Mouse (Mus musculus): ENCODE measurements around the gene Igsf21. TPM values are rescaled to one million over a fixed set of nuclear protein-coding genes. Genes with fewer than 3 reads are reported as not detected.

Igsf21 gene
- polyA plus RNA-seq, 1 experiment from 2014 or later, result 0.39 TPM

DNA sequence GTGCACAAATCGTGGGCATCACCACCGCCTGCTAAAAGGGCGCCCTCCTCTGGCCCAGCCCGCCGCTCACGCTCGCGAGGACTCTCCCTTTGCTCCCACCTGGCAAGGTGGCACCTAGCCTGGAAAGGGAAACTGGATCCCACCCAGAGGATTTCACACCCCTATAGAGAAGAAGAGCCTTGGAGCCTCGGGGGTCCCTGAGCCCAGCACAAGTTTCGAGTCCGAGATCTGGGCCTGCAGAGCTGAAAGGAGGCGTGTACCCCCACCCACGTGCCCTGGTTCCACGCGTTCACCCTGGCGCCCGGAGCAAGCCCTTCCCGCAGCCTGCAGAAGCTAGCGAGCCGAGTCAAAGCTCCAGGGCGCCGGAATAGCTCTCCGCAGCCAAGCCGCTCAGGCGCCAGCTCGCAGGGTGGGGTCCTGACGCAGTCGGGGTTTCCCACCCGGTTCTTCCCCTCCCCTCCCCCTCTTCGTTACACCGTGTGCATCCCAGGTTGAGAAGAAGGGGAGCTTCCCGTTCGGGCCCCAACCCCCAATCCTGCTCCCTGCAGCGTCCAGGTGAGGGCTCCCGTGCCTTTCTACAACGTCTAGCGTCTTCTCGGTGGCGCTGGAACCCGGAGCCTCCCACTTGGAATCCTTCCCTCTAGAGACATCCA lies 2.3 kb downstream of the Igsf21 start:
- H3K9me3 ChIP-seq (replicated peaks; ENCODE audit: control insufficient read depth, low read length), result no peaks in the 10 kb centered on the region

DNA sequence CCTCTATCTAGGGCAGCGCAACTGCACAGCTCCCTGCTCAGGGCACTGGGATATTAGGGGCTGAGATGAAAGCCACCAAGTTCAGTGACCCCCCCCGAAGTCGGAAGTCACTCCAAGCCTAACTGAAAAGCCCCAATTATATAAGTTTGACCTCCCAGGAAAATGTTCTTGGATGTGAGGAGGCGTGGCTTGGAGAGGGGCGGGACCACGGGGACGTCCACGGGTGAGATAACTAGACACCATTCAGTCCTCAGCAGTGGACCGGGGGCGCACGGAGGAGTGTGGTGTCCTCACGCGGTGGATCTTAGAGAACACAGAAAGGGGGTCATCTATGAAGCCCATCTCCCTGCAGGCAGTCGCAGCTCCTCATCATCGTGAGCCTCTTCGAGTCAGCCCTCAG lies 3.4 kb downstream of the Igsf21 start:
- no peaks in the 10 kb centered on the region for H3K36me3 ChIP-seq (ENCODE audit: control insufficient read depth, insufficient read depth, low read length)
- H3K9me3 ChIP-seq (replicated peaks; ENCODE audit: control insufficient read depth, low read length), result no peaks in the 10 kb centered on the region
- no peak for ATAC-seq (replicated peaks; ENCODE audit: insufficient number of reproducible peaks, low FRiP score, low TSS enrichment)
- no peak overlapping the region for H3K27ac ChIP-seq (ENCODE audit: low read depth, low read length)
- H3K9ac ChIP-seq (ENCODE audit: low read depth, low read length), result no peak overlapping the region
- no peak overlapping the region for H3K4me2 ChIP-seq
- H3K4me3 ChIP-seq (ENCODE audit: low read depth, low read length), result no peak overlapping the region
- peaks cover 5% of the 10 kb centered on the region for H3K4me1 ChIP-seq (ENCODE audit: control insufficient read depth, insufficient read depth, low read length)
- H3K27me3 ChIP-seq (ENCODE audit: control insufficient read depth, insufficient read depth, low read length), result peaks cover 70% of the 10 kb centered on the region
- WGBS (ENCODE audit: insufficient replicate concordance), result 20% methylated on average over 16 of the region's 16 CpGs

More for the DNA sequence above, 2.3 kb downstream of the Igsf21 start:
- no peak overlapping the region for H3K9ac ChIP-seq (ENCODE audit: low read depth, low read length)
- 2% methylated on average over 38 of the region's 40 CpGs for WGBS (ENCODE audit: insufficient replicate concordance)
- no peak overlapping the region for H3K27ac ChIP-seq (ENCODE audit: low read depth, low read length)
- no peak for ATAC-seq (replicated peaks; ENCODE audit: insufficient number of reproducible peaks, low FRiP score, low TSS enrichment)
- H3K4me2 ChIP-seq, result no peak overlapping the region
- H3K4me1 ChIP-seq (ENCODE audit: control insufficient read depth, insufficient read depth, low read length), result peaks cover 5% of the 10 kb centered on the region
- peaks cover 80% of the 10 kb centered on the region for H3K27me3 ChIP-seq (ENCODE audit: control insufficient read depth, insufficient read depth, low read length)
- no peaks in the 10 kb centered on the region for H3K36me3 ChIP-seq (ENCODE audit: control insufficient read depth, insufficient read depth, low read length)
- no peak overlapping the region for H3K4me3 ChIP-seq (ENCODE audit: low read depth, low read length)

DNA sequence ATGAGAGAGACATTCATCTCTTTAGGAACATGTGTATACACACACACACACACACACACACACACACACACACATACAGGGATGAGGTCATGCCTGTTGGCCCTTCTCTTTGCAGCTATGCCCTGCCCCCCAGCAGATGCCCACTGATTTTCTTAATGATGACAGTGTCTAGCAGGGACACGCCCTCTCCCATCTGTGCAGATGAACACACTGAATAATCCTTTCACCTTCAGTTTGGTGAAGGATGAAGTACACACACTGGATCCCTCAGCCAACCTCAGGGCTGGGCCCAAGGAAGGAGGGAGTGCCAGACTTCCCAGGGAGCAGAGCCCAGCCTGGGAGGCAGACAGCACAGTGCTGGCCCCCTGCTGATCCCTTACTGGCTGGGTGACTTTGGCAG lies 4.3 kb downstream of the Igsf21 start:
- Histone ChIP-seq H3K36me3 (ENCODE audit: control insufficient read depth, insufficient read depth, low read length) (no peaks in the 10 kb centered on the region), H3K9me3 (replicated peaks; ENCODE audit: control insufficient read depth, low read length) (no peaks in the 10 kb centered on the region), H3K27me3 (ENCODE audit: control insufficient read depth, insufficient read depth, low read length) (peaks cover 64% of the 10 kb centered on the region), H3K9ac (ENCODE audit: low read depth, low read length) (no peak overlapping the region), H3K4me1 (ENCODE audit: control insufficient read depth, insufficient read depth, low read length) (peaks cover 5% of the 10 kb centered on the region), H3K4me3 (ENCODE audit: low read depth, low read length) (no peak overlapping the region), H3K27ac (ENCODE audit: low read depth, low read length) (no peak overlapping the region), H3K4me2 (no peak overlapping the region)
- ATAC-seq (replicated peaks; ENCODE audit: insufficient number of reproducible peaks, low FRiP score, low TSS enrichment), result no peak
- 67% methylated on average over 1 of the region's 1 CpGs for WGBS (ENCODE audit: insufficient replicate concordance)

DNA sequence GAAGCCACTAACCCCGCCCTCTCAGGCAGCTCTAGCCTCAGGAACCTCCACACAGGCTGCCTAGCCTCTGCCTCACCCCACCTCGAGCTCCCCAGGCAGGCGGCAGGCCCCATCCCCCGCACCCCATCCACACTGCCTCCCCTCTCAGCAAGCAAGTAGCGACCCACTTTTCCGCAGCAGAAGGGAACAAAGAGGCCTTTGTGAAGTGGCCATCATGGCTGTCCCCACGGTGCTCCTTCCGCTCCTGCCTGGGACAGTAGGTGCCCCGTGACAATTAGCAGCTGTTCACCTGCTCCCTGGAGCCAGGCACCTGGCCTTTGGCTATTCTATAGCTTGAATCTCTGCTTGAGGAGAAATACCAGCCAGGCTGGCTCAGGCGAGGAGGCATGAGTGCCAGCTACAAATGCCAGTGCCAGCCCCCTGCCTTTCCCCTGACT lies 9.3 kb downstream of the Igsf21 start:
- WGBS (ENCODE audit: insufficient replicate concordance), result 30% methylated on average over 10 of the region's 10 CpGs
- peaks cover 19% of the 10 kb centered on the region for H3K27me3 ChIP-seq (ENCODE audit: control insufficient read depth, insufficient read depth, low read length)

DNA sequence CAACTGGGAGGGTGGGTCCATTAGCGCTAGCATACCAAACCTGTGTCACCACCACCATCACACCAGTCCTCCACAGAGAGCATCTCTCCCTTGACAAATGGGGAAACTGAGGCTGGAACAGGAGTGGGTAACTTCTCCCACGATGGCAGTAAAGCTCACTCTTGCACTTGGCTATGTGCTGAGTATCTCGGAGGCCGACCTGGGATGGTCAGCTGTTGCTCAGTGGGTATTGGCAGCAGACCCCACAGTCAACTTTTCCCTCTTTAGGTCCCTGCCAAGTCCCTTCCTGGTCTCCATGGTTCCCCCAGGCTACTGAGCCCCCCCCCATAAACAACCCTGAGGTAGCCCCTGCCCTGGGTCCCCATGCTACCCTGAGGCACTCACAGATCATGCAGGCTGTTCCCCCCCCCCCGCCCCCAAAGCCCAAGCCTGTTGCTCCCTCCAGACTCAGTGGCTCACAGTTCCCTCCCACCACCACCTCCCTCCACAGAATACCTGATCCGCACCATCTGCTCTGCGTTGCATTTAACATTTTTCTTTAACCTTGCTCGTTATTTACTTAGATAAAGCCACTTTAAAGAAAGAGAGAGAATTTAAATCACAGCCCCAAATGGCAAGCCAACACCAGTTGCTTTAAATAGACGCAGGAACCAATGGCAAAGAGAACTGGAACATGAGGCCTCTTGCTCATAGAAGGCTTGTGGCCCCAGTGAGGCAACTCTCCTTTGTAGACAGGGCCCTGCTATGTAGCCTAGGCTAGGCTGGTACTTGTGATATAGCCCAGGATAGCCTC lies 11.0 kb downstream of the Igsf21 start:
- H3K27ac ChIP-seq (ENCODE audit: low read depth, low read length), result no peak overlapping the region
- no peak overlapping the region for H3K4me3 ChIP-seq (ENCODE audit: low read depth, low read length)
- no peaks in the 10 kb centered on the region for H3K4me1 ChIP-seq (ENCODE audit: control insufficient read depth, insufficient read depth, low read length)
- ATAC-seq (replicated peaks; ENCODE audit: insufficient number of reproducible peaks, low FRiP score, low TSS enrichment), result no peak
- no peak overlapping the region for H3K4me2 ChIP-seq
- no peaks in the 10 kb centered on the region for H3K9me3 ChIP-seq (replicated peaks; ENCODE audit: control insufficient read depth, low read length)
- 55% methylated on average over 9 of the region's 9 CpGs for WGBS (ENCODE audit: insufficient replicate concordance)
- peaks cover 11% of the 10 kb centered on the region for H3K27me3 ChIP-seq (ENCODE audit: control insufficient read depth, insufficient read depth, low read length)
- no peaks in the 10 kb centered on the region for H3K36me3 ChIP-seq (ENCODE audit: control insufficient read depth, insufficient read depth, low read length)
- H3K9ac ChIP-seq (ENCODE audit: low read depth, low read length), result no peak overlapping the region

More for the DNA sequence above, 9.3 kb downstream of the Igsf21 start:
- Histone ChIP-seq H3K9ac (ENCODE audit: low read depth, low read length) (no peak overlapping the region), H3K36me3 (ENCODE audit: control insufficient read depth, insufficient read depth, low read length) (no peaks in the 10 kb centered on the region), H3K4me3 (ENCODE audit: low read depth, low read length) (no peak overlapping the region), H3K9me3 (replicated peaks; ENCODE audit: control insufficient read depth, low read length) (no peaks in the 10 kb centered on the region), H3K27ac (ENCODE audit: low read depth, low read length) (no peak overlapping the region), H3K4me2 (no peak overlapping the region), H3K4me1 (ENCODE audit: control insufficient read depth, insufficient read depth, low read length) (no peaks in the 10 kb centered on the region)
- ATAC-seq (replicated peaks; ENCODE audit: insufficient number of reproducible peaks, low FRiP score, low TSS enrichment), result no peak

DNA sequence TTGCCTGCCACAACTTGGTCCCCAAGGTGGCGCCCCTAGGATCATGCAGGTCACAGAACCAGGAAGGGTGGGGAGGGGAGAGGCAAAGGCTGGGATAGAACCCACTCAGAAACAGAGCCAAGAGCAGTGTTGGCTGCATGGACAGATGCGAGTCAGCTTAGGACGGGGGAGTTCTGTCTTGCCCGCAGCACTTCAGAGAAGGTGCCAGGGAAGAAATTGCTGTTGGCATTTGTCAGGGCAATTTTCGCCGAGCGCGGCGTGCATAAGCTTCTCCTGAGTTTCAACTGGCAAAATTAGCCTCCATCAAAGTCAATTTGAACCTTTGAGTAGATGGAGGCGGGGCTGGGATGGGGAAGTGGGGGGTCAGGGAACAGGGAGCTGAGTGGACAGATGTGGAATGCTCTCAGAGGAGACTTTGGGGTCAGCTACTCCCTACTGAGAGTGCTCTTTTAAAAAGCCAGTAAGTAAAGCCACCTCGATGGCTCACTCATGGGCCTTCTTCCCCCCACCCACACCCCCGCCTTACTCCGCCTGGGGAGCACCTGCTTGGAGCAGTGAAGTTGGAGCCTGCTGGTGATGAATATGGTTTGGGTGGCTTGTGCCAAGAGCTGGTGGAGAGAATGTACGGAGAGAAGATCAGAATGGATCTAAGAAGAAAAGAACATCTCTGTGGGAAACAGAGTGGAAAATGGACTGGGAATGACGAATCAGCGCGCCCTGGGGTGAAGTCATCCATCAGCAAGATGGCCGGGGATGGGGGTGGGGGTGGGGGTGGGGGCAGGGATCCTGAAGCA lies 12.0 kb downstream of the Igsf21 start:
- WGBS (ENCODE audit: insufficient replicate concordance), result 77% methylated on average over 18 of the region's 18 CpGs
- Histone ChIP-seq H3K4me1 (ENCODE audit: control insufficient read depth, insufficient read depth, low read length) (no peaks in the 10 kb centered on the region), H3K4me2 (no peak overlapping the region), H3K36me3 (ENCODE audit: control insufficient read depth, insufficient read depth, low read length) (no peaks in the 10 kb centered on the region), H3K9me3 (replicated peaks; ENCODE audit: control insufficient read depth, low read length) (no peaks in the 10 kb centered on the region), H3K4me3 (ENCODE audit: low read depth, low read length) (no peak overlapping the region), H3K27me3 (ENCODE audit: control insufficient read depth, insufficient read depth, low read length) (peaks cover 11% of the 10 kb centered on the region), H3K27ac (ENCODE audit: low read depth, low read length) (no peak overlapping the region), H3K9ac (ENCODE audit: low read depth, low read length) (no peak overlapping the region)
- ATAC-seq (replicated peaks; ENCODE audit: insufficient number of reproducible peaks, low FRiP score, low TSS enrichment), result no peak

DNA sequence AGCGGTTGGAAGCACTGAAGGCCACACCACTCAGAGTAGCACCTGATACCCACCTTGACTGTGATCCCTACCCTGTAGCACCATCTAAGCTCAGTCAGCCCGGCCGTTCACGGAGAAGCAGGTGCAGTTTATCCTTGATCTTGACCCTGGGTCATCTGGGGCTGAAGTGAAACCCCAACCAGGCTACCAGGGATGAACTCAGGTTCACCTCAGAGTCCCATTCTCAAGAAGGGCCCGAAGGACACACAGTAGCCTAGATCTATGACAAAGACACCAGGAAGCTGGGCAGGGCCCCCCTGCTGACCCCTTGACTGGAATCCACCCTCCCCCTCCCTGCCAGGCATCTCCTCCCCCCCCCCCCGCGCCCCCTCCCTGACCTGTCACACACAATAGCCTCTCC lies 18.7 kb downstream of the Igsf21 start:
- Histone ChIP-seq H3K36me3 (ENCODE audit: control insufficient read depth, insufficient read depth, low read length) (no peaks in the 10 kb centered on the region), H3K9me3 (replicated peaks; ENCODE audit: control insufficient read depth, low read length) (no peaks in the 10 kb centered on the region), H3K27ac (ENCODE audit: low read depth, low read length) (no peak overlapping the region), H3K4me1 (ENCODE audit: control insufficient read depth, insufficient read depth, low read length) (no peaks in the 10 kb centered on the region), H3K4me2 (no peak overlapping the region), H3K4me3 (ENCODE audit: low read depth, low read length) (no peak overlapping the region), H3K9ac (ENCODE audit: low read depth, low read length) (no peak overlapping the region), H3K27me3 (ENCODE audit: control insufficient read depth, insufficient read depth, low read length) (peaks cover 27% of the 10 kb centered on the region)
- ATAC-seq (replicated peaks; ENCODE audit: insufficient number of reproducible peaks, low FRiP score, low TSS enrichment), result no peak
- 75% methylated on average over 5 of the region's 7 CpGs for WGBS (ENCODE audit: insufficient replicate concordance)

DNA sequence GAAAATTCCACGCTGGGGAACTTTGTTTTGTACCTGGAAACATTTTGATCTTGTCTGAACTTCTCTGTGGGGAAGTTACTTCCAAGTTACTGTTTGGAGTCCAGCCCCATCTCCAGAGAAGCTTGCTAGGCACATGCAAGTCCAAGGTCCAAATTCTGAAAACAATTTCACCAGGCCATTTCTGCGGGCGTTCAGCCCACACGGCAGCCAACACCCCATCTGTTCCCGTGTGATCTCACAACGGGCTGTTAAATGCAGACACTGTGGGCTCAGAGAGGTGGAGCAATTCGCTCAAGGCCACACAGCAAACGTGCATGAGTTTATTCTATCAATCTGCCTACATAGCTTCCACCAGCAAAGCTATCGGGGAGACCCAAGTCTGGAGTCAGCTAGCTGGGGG lies 21.4 kb downstream of the Igsf21 start:
- H3K4me1 ChIP-seq (ENCODE audit: control insufficient read depth, insufficient read depth, low read length), result no peaks in the 10 kb centered on the region

More for the DNA sequence above, 21.4 kb downstream of the Igsf21 start:
- WGBS (ENCODE audit: insufficient replicate concordance), result 72% methylated on average over 9 of the region's 9 CpGs
- peaks cover 28% of the 10 kb centered on the region for H3K27me3 ChIP-seq (ENCODE audit: control insufficient read depth, insufficient read depth, low read length)
- H3K9ac ChIP-seq (ENCODE audit: low read depth, low read length), result no peak overlapping the region
- H3K4me3 ChIP-seq (ENCODE audit: low read depth, low read length), result no peak overlapping the region
- H3K4me2 ChIP-seq, result no peak overlapping the region
- H3K9me3 ChIP-seq (replicated peaks; ENCODE audit: control insufficient read depth, low read length), result no peaks in the 10 kb centered on the region
- no peak overlapping the region for H3K27ac ChIP-seq (ENCODE audit: low read depth, low read length)
- no peak for ATAC-seq (replicated peaks; ENCODE audit: insufficient number of reproducible peaks, low FRiP score, low TSS enrichment)
- H3K36me3 ChIP-seq (ENCODE audit: control insufficient read depth, insufficient read depth, low read length), result no peaks in the 10 kb centered on the region
